ENCODE assay signal across 10 mouse cellular contexts in the genomic region with DNA sequence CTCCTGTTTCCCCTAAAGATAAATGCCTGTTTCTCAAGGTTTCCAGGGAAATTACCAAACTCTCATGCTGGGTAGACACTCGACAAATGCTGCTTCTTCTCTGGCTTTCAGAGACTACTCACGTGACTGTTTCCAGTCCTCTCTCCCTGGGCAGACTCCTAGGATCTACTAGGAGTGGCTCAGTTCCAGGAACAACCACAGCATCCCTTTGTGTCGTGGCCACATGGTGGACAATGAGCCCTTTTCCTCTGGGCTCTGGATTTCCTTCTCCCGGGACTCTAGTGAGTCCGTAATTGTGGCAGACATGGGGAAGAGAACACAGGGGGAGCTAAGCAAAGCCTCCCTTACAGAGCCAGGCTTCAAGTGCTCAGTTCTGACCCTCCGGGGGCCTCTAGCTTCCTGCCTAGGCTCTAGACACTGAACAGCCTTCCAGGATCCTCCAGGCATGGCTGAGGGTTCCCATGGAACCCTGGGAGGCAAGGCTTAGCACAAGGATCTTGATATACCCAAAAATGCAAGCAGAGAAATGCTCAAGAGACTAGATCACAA. TPM values are rescaled to one million over a fixed set of nuclear protein-coding genes. Genes with fewer than 3 reads are reported as not detected.
DNase-seq lines count a peak whose midpoint lies in the region; ATAC-seq and TF ChIP-seq lines count a peak whose summit lies in the region.
"Had no signal": no experiment of that assay in that cellular context is flagged by ENCODE, and none has a peak within 500 bp of the region (broad histone marks: within the 10 kb centered on the region; RNA-seq: fewer than 3 reads in every experiment).

No protein-coding gene starts in this region.

- no peaks in the 10 kb centered on the region for H3K36me3 ChIP-seq in embryonic facial prominence, embryonic 14.5 days (ENCODE audit: control insufficient read depth, insufficient read depth, low read length)
- H3K36me3 ChIP-seq in lung, postnatal 0 days (ENCODE audit: insufficient read depth, low read length) = no peaks in the 10 kb centered on the region
- no peaks in the 10 kb centered on the region for H3K36me3 ChIP-seq in liver, embryonic 12.5 days

- H3K4me1 ChIP-seq in embryonic facial prominence, embryonic 14.5 days (ENCODE audit: control insufficient read depth, insufficient read depth, low read length) = peaks cover 14% of the 10 kb centered on the region
- no peaks in the 10 kb centered on the region for H3K4me1 ChIP-seq in lung, postnatal 0 days (ENCODE audit: insufficient read depth, low read depth, low read length)
- H3K4me1 ChIP-seq in liver, embryonic 12.5 days = no peaks in the 10 kb centered on the region

- ATAC-seq in embryonic facial prominence, embryonic 14.5 days (ENCODE audit: low read depth) = no peak
- ATAC-seq in lung, postnatal 0 days = peak; percentile 45
- no peak for ATAC-seq in liver, embryonic 12.5 days

- no peak for TF ChIP-seq EP300 in lung, postnatal 0 days (IDR thresholded peaks at IDR 0.05)

- WGBS in embryonic facial prominence, embryonic 14.5 days = 28% methylated on average over 6 of the region's 6 CpGs
- 16% methylated on average over 6 of the region's 6 CpGs for WGBS in lung, postnatal 0 days
- 30% methylated on average over 6 of the region's 6 CpGs for WGBS in liver, embryonic 12.5 days (ENCODE audit: insufficient replicate concordance)

- no peaks in the 10 kb centered on the region for H3K27me3 ChIP-seq in embryonic facial prominence, embryonic 14.5 days (replicated peaks; ENCODE audit: control insufficient read depth, insufficient read depth, low read length)
- H3K27me3 ChIP-seq in lung, postnatal 0 days (replicated peaks; ENCODE audit: insufficient read depth, low read length) = no peaks in the 10 kb centered on the region
- H3K27me3 ChIP-seq in liver, embryonic 12.5 days (replicated peaks) = no peaks in the 10 kb centered on the region

- H3K4me2 ChIP-seq in embryonic facial prominence, embryonic 14.5 days (ENCODE audit: low read depth, low read length) = no peak overlapping the region
- H3K4me2 ChIP-seq in lung, postnatal 0 days (replicated peaks; ENCODE audit: low read depth, low read length) = no peak overlapping the region
- no peak overlapping the region for H3K4me2 ChIP-seq in liver, embryonic 12.5 days

- H3K9ac ChIP-seq in embryonic facial prominence, embryonic 14.5 days (ENCODE audit: low read depth, low read length) = 0 out of 2 replicates have a peak overlapping the region, but pooled peaks have one; percentile 30
- H3K9ac ChIP-seq in lung, postnatal 0 days (replicated peaks; ENCODE audit: low read depth) = no peak overlapping the region
- no peak overlapping the region for H3K9ac ChIP-seq in liver, embryonic 12.5 days

- peak; percentile 36 for DNase-seq in cerebellum, adult 9-11 months
- no peak for DNase-seq in cerebellum, adult 9-10 months
- peak; percentile 57 for DNase-seq in layer of hippocampus, adult 11-12 months (ENCODE audit: low spot score)
- DNase-seq in layer of hippocampus, postnatal 25 days (ENCODE audit: extremely low spot score in 1 of 2, low spot score in 1 of 2) = no peak
- DNase-seq in embryonic facial prominence, embryonic 14.5 days (ENCODE audit: low spot score) = no peak
- no peak for DNase-seq in lung, postnatal 0 days (ENCODE audit: low spot score)
- DNase-seq in gastrocnemius, postnatal 10 days = no peak

- no peak overlapping the region for H3K4me3 ChIP-seq in embryonic facial prominence, embryonic 14.5 days (ENCODE audit: low read depth, low read length)
- H3K4me3 ChIP-seq in lung, postnatal 0 days (ENCODE audit: low read depth, low read length) = no peak overlapping the region
- no peak overlapping the region for H3K4me3 ChIP-seq in liver, embryonic 12.5 days

- H3K9me3 ChIP-seq in embryonic facial prominence, embryonic 14.5 days (ENCODE audit: control insufficient read depth, low read length) = no peaks in the 10 kb centered on the region
- H3K9me3 ChIP-seq in lung, postnatal 0 days (ENCODE audit: low read length) = no peaks in the 10 kb centered on the region
- no peaks in the 10 kb centered on the region for H3K9me3 ChIP-seq in liver, embryonic 12.5 days (replicated peaks)

- peak; percentile 41 for TF ChIP-seq CTCF in lung, postnatal 0 days (IDR thresholded peaks at IDR 0.05)

- H3K27ac ChIP-seq in embryonic facial prominence, embryonic 14.5 days (replicated peaks; ENCODE audit: low read depth, low read length) = no peak overlapping the region; the same call in 1 of the 2 replicates
- no peak overlapping the region for H3K27ac ChIP-seq in lung, postnatal 0 days (ENCODE audit: low read length)
- H3K27ac ChIP-seq in liver, embryonic 12.5 days = no peak overlapping the region

RNA-seq across cellular contexts. Expression of a gene that starts 47.6 kb away (rescaled TPM):
- not detected for total RNA-seq in layer of hippocampus, postnatal 25 days (2021)
- not detected in 2 replicates for polyA plus RNA-seq in embryonic facial prominence, embryonic 14.5 days (2014; fragmentation: Nextera tagmentation; extraction: Ambion mirVana)
- polyA plus RNA-seq in lung, postnatal 0 days (2015; fragmentation: Nextera tagmentation; extraction: Ambion mirVana) = not detected in 2 replicates
- not detected in 2 replicates for polyA plus RNA-seq in liver, embryonic 12.5 days (2016; fragmentation: Nextera tagmentation; extraction: Ambion mirVana)
- total RNA-seq in gastrocnemius, postnatal 10 days (2021) = not detected
- total RNA-seq: layer of hippocampus, adult 18-20 months had no signal
- polyA plus RNA-seq: cerebellum, adult 2 months had no signal

RNA-seq across cellular contexts. Expression of a gene that starts 55.5 kb away (rescaled TPM):
- 1 to 10 TPM; 4.6 to 8.0 TPM for total RNA-seq in layer of hippocampus, postnatal 25 days (2021)
- polyA plus RNA-seq in embryonic facial prominence, embryonic 14.5 days (2014; fragmentation: Nextera tagmentation; extraction: Ambion mirVana) = 12.9 TPM in 2 replicates
- 4.2 and 5.2 TPM in 2 replicates for polyA plus RNA-seq in lung, postnatal 0 days (2015; fragmentation: Nextera tagmentation; extraction: Ambion mirVana)
- 2.3 and 2.8 TPM in 2 replicates for polyA plus RNA-seq in liver, embryonic 12.5 days (2016; fragmentation: Nextera tagmentation; extraction: Ambion mirVana)
- total RNA-seq in gastrocnemius, postnatal 10 days (2021) = 1 to 10 TPM; 5.8 to 6.3 TPM

Comparison
In these comparisons a context has a peak if more than half of its experiments do, and no peak if none do; other contexts are left out.
1. DNase-seq: peak in cerebellum, adult 9-11 months (single experiment) and layer of hippocampus, adult 11-12 months (single experiment); none in cerebellum, adult 9-10 months (single experiment), layer of hippocampus, postnatal 25 days (0 of 2), embryonic facial prominence, embryonic 14.5 days (single experiment), lung, postnatal 0 days (single experiment) and gastrocnemius, postnatal 10 days (single experiment).